Mouse (Mus musculus) hematopoietic multipotent progenitor cell, adult 10-12 weeks (in vitro differentiated cells): ENCODE data around the gene Zswim1. TPM values are rescaled to one million over a fixed set of nuclear protein-coding genes. Genes with fewer than 3 reads are reported as not detected.

Experiments
- polyA plus RNA-seq: library from polyadenylated mRNA; stranded (reverse); fragments of >175 nt; gene quantifications from 2 replicates; pipeline ENCODE4 v1.2.3, GENCODE M21; 2012; ENCODE audit warnings: low replicate concordance

The Zswim1 gene
- polyA plus RNA-seq: 23.3 and 24.2 TPM in 2 replicates

GRCm38 (mm10) chr2:164822636-164823165 is at the start of gene Zswim1:
TSS of gene Zswim1 (plus strand) at chr2:164822686.

GRCm38 (mm10) chr2:164779481-164780086 is 42.9 kb upstream of the Zswim1 start, which contains the start of gene Tnnc2:
TSS of gene Tnnc2 (minus strand) at chr2:164779967.

GRCm38 (mm10) chr2:164785481-164786387 is 36.8 kb upstream of the Zswim1 start, which contains the start of gene Snx21:
TSS of gene Snx21 (plus strand) at chr2:164785823.

GRCm38 (mm10) chr2:164804533-164805331 is 17.8 kb upstream of the Zswim1 start, which contains the start of the genes Acot8 and Zswim3:
TSS of gene Acot8 (minus strand) at chr2:164804882.
TSS of gene Zswim3 (plus strand) at chr2:164805098.

GRCm38 (mm10) chr2:164828437-164828836 is 6.0 kb downstream of the Zswim1 start, which contains the start of gene Spata25:
TSS of gene Spata25 (minus strand) at chr2:164828537.

GRCm38 (mm10) chr2:164832748-164833301 is 10.3 kb downstream of the Zswim1 start, which contains the start of gene Ctsa:
TSS of gene Ctsa (plus strand) at chr2:164832873.

GRCm38 (mm10) chr2:164833314-164833959 is 11.0 kb downstream of the Zswim1 start, which contains the start of gene Neurl2:
TSS of gene Neurl2 (minus strand) at chr2:164833456.

GRCm38 (mm10) chr2:164857101-164857821 is 34.8 kb downstream of the Zswim1 start, which contains the start of gene Pltp:
TSS of gene Pltp (minus strand) at chr2:164857711.

Other genes with a start within 250 kb of the Zswim1 start
- gene Spint3, start 249.2 kb upstream of the Zswim1 start, polyA plus RNA-seq: not detected in 2 replicates
- gene Wfdc6a, start 237.2 kb upstream of the Zswim1 start, polyA plus RNA-seq: not detected in 2 replicates
- not detected in 2 replicates for gene Eppin, start 229.1 kb upstream of the Zswim1 start, polyA plus RNA-seq
- gene Wfdc6b, start 209.2 kb upstream of the Zswim1 start, polyA plus RNA-seq: not detected in 2 replicates
- 0.04 TPM in 1 of 2 replicates, not detected in the other for gene Wfdc8, start 209.1 kb upstream of the Zswim1 start, polyA plus RNA-seq
- not detected in 2 replicates for gene Wfdc16, start 183.9 kb upstream of the Zswim1 start, polyA plus RNA-seq
- gene Wfdc10, start 166.6 kb upstream of the Zswim1 start, polyA plus RNA-seq: not detected in 2 replicates
- gene Wfdc9, start 166.1 kb upstream of the Zswim1 start, polyA plus RNA-seq: not detected in 2 replicates
- gene Wfdc11, start 148.6 kb upstream of the Zswim1 start, polyA plus RNA-seq: not detected in 2 replicates
- not detected in 2 replicates for gene Wfdc13, start 137.6 kb upstream of the Zswim1 start, polyA plus RNA-seq
- gene Spint4, start 124.2 kb upstream of the Zswim1 start, polyA plus RNA-seq: not detected in 2 replicates
- not detected in 2 replicates for gene Spint5, start 107.4 kb upstream of the Zswim1 start, polyA plus RNA-seq
- gene Wfdc3, start 76.8 kb upstream of the Zswim1 start, polyA plus RNA-seq: not detected in 2 replicates
- gene Dnttip1, start 76.7 kb upstream of the Zswim1 start, polyA plus RNA-seq: 50.1 and 129 TPM in 2 replicates
- 21.9 and 41.7 TPM in 2 replicates for gene Ube2c, start 52.8 kb upstream of the Zswim1 start, polyA plus RNA-seq
- gene Tnnc2, start 42.7 kb upstream of the Zswim1 start, polyA plus RNA-seq: 0.18 TPM in 1 of 2 replicates, not detected in the other
- 6.8 and 12.4 TPM in 2 replicates for gene Snx21, start 36.9 kb upstream of the Zswim1 start, polyA plus RNA-seq
- 16.4 and 60.9 TPM in 2 replicates for gene Acot8, start 17.8 kb upstream of the Zswim1 start, polyA plus RNA-seq
- 1.6 and 1.9 TPM in 2 replicates for gene Zswim3, start 17.6 kb upstream of the Zswim1 start, polyA plus RNA-seq
- 0.93 TPM in 1 of 2 replicates, not detected in the other for gene Spata25, start 5.9 kb downstream of the Zswim1 start, polyA plus RNA-seq
- gene Ctsa, start 10.2 kb downstream of the Zswim1 start, polyA plus RNA-seq: 86.1 and 549 TPM in 2 replicates
- gene Neurl2, start 10.8 kb downstream of the Zswim1 start, polyA plus RNA-seq: 11.3 and 15.6 TPM in 2 replicates
- gene Pltp, start 35.0 kb downstream of the Zswim1 start, polyA plus RNA-seq: 47.5 and 54.7 TPM in 2 replicates
- gene Pcif1, start 56.6 kb downstream of the Zswim1 start, polyA plus RNA-seq: 102 and 104 TPM in 2 replicates
- gene Zfp335, start 89.1 kb downstream of the Zswim1 start, polyA plus RNA-seq: 53.1 and 93.7 TPM in 2 replicates
- gene Mmp9, start 118.1 kb downstream of the Zswim1 start, polyA plus RNA-seq: 36.0 and 103 TPM in 2 replicates
- 0.58 and 2.7 TPM in 2 replicates for gene Slc12a5, start 138.1 kb downstream of the Zswim1 start, polyA plus RNA-seq
- 46.9 and 49.3 TPM in 2 replicates for gene Ncoa5, start 212.2 kb downstream of the Zswim1 start, polyA plus RNA-seq
- 10.8 and 12.4 TPM in 2 replicates for gene Cd40, start 232.9 kb downstream of the Zswim1 start, polyA plus RNA-seq